Mouse (Mus musculus): Measurements from ENCODE around the gene Peli2. TPM values are rescaled to one million over a fixed set of nuclear protein-coding genes. Genes with fewer than 3 reads are reported as not detected.
A peak's percentile ranks its signal among the peaks of the same experiment; 100 is the strongest.

The Peli2 gene
- polyA plus RNA-seq, 1 experiment from 2014 or later, result 3.5 TPM

DNA sequence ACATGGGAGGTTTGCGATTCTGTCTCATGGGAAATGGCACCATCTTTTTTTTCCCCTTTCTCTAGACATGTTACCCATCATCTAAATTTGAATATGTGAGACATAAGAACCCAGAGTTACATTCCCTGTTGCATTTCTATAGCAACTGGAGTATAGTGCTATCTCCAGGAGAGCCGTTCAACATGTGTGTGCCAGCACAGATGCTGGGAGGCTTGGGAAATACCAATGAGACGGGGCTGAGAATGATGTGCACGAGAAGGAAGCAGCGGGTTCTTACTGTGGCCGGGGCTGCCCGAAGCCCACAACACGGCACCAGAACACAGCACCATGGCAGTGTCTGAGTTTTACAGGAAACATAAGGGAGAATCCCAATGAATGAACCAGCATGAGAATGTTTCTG lies 29.5 kb upstream of the Peli2 start:
- Histone ChIP-seq H3K9ac (ENCODE audit: low read depth, low read length) (no peak overlapping the region), H3K36me3 (ENCODE audit: control insufficient read depth, insufficient read depth, low read length) (no peaks in the 10 kb centered on the region), H3K4me3 (ENCODE audit: low read length) (no peak overlapping the region), H3K27me3 (replicated peaks; ENCODE audit: control insufficient read depth, insufficient read depth, low read length) (no peaks in the 10 kb centered on the region), H3K4me1 (ENCODE audit: control insufficient read depth, insufficient read depth, low read length) (no peaks in the 10 kb centered on the region), H3K4me2 (ENCODE audit: low read depth, low read length) (no peak overlapping the region), H3K27ac (ENCODE audit: low read length) (no peak overlapping the region), H3K9me3 (ENCODE audit: control insufficient read depth, low read length) (no peaks in the 10 kb centered on the region)
- no peak for ATAC-seq
- 86% methylated on average over 8 of the region's 8 CpGs for WGBS

DNA sequence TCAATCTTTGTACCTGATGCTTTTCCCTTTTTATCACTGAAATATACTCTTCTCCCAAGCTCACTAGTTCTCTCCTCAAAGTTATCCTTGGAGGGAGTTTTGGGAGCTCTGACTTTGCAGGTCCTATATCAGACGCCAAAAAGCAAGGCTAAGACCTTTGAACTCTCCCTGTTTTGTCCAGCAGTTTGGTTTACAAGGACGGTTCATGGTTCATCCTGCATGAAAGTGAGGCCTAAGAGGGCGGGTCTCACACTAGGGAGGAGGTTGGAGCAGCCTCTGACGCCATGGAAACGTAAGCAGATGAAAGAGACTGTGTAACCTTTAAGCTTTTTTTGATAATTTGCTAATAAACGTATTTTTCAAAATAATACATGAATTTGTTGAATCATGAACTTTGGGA lies 22.4 kb upstream of the Peli2 start:
- ATAC-seq, result no peak
- Histone ChIP-seq H3K9me3 (ENCODE audit: control insufficient read depth, low read length) (no peaks in the 10 kb centered on the region), H3K4me3 (ENCODE audit: low read length) (no peak overlapping the region), H3K27me3 (replicated peaks; ENCODE audit: control insufficient read depth, insufficient read depth, low read length) (no peaks in the 10 kb centered on the region), H3K36me3 (ENCODE audit: control insufficient read depth, insufficient read depth, low read length) (no peaks in the 10 kb centered on the region), H3K9ac (ENCODE audit: low read depth, low read length) (no peak overlapping the region), H3K4me1 (ENCODE audit: control insufficient read depth, insufficient read depth, low read length) (no peaks in the 10 kb centered on the region), H3K27ac (ENCODE audit: low read length) (no peak overlapping the region), H3K4me2 (ENCODE audit: low read depth, low read length) (no peak overlapping the region)
- WGBS, result 51% methylated on average over 6 of the region's 6 CpGs

DNA sequence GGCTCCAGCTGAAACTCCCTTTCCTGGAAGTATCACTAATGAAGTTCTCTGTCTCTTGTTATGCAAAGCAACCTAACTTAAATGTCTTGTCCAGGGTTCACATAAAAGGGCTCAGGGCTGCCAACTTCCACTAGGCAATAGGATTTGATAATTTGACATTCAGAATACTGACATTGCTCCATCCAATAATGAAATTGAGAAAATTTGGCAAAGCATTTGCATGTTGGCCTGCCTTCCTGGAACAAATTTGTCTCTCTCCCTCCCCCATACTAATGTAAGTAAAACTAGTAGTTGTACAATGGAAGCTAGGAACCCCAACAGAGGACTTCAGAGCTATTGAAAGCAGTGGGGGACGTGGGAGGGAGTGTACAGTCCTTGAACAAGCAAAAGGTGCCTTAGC lies 21.3 kb upstream of the Peli2 start:
- no peak overlapping the region for H3K4me3 ChIP-seq (ENCODE audit: low read length)
- no peaks in the 10 kb centered on the region for H3K9me3 ChIP-seq (ENCODE audit: control insufficient read depth, low read length)
- H3K4me2 ChIP-seq (ENCODE audit: low read depth, low read length), result no peak overlapping the region
- H3K27ac ChIP-seq (ENCODE audit: low read length), result no peak overlapping the region
- no peak for ATAC-seq
- H3K4me1 ChIP-seq (ENCODE audit: control insufficient read depth, insufficient read depth, low read length), result no peaks in the 10 kb centered on the region
- H3K27me3 ChIP-seq (replicated peaks; ENCODE audit: control insufficient read depth, insufficient read depth, low read length), result no peaks in the 10 kb centered on the region
- WGBS, result 45% methylated on average over 1 of the region's 1 CpGs
- H3K9ac ChIP-seq (ENCODE audit: low read depth, low read length), result no peak overlapping the region
- no peaks in the 10 kb centered on the region for H3K36me3 ChIP-seq (ENCODE audit: control insufficient read depth, insufficient read depth, low read length)

DNA sequence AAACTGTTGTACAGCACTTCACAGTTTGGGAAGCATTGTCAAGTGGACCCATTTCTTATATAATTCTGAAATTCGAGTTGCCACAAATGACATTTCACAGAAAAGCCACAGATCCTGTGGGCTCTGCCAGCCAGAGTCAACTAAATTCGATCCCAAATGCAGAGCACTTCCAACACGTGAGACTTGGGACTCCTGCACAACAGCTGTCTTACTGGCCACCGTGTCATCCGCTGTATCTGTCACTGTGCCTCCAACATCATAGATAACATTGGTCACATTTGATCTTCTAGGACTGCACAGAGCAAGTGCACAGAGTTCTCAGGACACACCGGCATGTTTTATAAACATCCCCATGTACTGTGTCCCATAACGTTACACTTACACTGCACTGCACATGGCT lies 14.2 kb upstream of the Peli2 start:
- H3K4me3 ChIP-seq (ENCODE audit: low read length), result no peak overlapping the region
- 79% methylated on average over 7 of the region's 7 CpGs for WGBS
- no peak overlapping the region for H3K9ac ChIP-seq (ENCODE audit: low read depth, low read length)
- H3K36me3 ChIP-seq (ENCODE audit: control insufficient read depth, insufficient read depth, low read length), result no peaks in the 10 kb centered on the region
- no peaks in the 10 kb centered on the region for H3K4me1 ChIP-seq (ENCODE audit: control insufficient read depth, insufficient read depth, low read length)
- H3K27ac ChIP-seq (ENCODE audit: low read length), result no peak overlapping the region
- no peaks in the 10 kb centered on the region for H3K9me3 ChIP-seq (ENCODE audit: control insufficient read depth, low read length)
- no peaks in the 10 kb centered on the region for H3K27me3 ChIP-seq (replicated peaks; ENCODE audit: control insufficient read depth, insufficient read depth, low read length)
- ATAC-seq, result no peak
- no peak overlapping the region for H3K4me2 ChIP-seq (ENCODE audit: low read depth, low read length)

DNA sequence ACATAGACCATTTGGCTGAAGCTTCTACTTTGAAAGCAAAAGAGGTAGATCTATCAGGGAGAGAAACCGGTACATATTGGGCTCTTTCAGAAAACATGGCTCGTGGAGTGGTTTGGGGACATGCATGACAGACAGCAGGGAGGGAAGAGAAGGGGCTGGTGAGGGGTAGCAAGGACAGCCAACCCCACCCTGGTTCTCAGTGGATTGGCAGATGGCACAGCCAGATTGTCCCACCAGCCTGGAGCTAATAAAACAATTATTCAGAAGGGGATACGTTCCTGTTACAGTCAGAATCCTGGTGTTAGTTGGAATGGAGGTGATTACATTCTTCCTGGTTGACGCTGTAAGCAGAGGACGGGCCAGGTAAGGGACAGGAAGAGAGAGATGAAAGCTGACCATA lies 2.6 kb upstream of the Peli2 start:
- no peaks in the 10 kb centered on the region for H3K36me3 ChIP-seq (ENCODE audit: control insufficient read depth, insufficient read depth, low read length)
- H3K9ac ChIP-seq (ENCODE audit: low read depth, low read length), result no peak overlapping the region
- H3K9me3 ChIP-seq (ENCODE audit: control insufficient read depth, low read length), result no peaks in the 10 kb centered on the region
- H3K4me3 ChIP-seq (ENCODE audit: low read length), result no peak overlapping the region
- no peaks in the 10 kb centered on the region for H3K27me3 ChIP-seq (replicated peaks; ENCODE audit: control insufficient read depth, insufficient read depth, low read length)
- peaks cover 3% of the 10 kb centered on the region; the same call in 1 of the 2 replicates for H3K4me1 ChIP-seq (ENCODE audit: control insufficient read depth, insufficient read depth, low read length)
- no peak overlapping the region for H3K27ac ChIP-seq (ENCODE audit: low read length)
- 68% methylated on average over 5 of the region's 5 CpGs for WGBS
- H3K4me2 ChIP-seq (ENCODE audit: low read depth, low read length), result no peak overlapping the region
- no peak for ATAC-seq

DNA sequence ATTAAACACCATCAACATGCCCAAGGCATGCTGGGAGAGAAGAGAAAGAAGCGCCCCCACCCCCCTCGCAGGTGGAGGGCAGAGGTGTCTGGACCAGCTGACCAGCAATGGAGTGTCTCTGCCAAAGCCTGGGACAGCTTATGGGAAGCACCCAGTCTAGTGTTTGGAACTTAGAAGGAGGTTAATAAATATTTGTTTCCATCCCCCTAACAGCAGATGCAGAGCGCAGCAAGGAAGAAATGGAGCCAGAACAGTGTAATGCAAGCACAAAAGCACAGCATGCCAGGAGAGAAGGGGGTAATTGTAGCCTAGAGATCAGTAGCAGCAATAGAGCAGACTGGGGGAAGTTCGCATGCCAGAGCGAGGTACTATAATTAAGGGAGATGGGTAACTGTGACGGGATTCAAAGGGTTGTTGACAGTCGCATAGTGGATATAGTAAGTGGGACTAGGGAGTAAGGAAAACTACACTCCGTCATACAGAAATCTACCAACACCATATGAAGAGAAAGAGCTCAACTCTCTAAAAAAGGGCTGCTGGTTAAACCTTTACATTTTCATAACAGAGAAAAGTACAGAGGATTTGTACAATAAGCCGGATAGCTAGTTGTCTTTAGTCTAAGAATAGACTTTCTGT lies 1.5 kb upstream of the Peli2 start:
- Histone ChIP-seq H3K9me3 (ENCODE audit: control insufficient read depth, low read length) (no peaks in the 10 kb centered on the region), H3K4me2 (ENCODE audit: low read depth, low read length) (peak overlapping the region; percentile 20; the same call in 1 of the 2 replicates), H3K4me1 (ENCODE audit: control insufficient read depth, insufficient read depth, low read length) (peaks cover 5% of the 10 kb centered on the region; the same call in 1 of the 2 replicates), H3K4me3 (ENCODE audit: low read length) (no peak overlapping the region), H3K27ac (ENCODE audit: low read length) (no peak overlapping the region), H3K36me3 (ENCODE audit: control insufficient read depth, insufficient read depth, low read length) (no peaks in the 10 kb centered on the region), H3K9ac (ENCODE audit: low read depth, low read length) (no peak overlapping the region), H3K27me3 (replicated peaks; ENCODE audit: control insufficient read depth, insufficient read depth, low read length) (no peaks in the 10 kb centered on the region)
- WGBS, result 21% methylated on average over 9 of the region's 9 CpGs
- no peak for ATAC-seq

DNA sequence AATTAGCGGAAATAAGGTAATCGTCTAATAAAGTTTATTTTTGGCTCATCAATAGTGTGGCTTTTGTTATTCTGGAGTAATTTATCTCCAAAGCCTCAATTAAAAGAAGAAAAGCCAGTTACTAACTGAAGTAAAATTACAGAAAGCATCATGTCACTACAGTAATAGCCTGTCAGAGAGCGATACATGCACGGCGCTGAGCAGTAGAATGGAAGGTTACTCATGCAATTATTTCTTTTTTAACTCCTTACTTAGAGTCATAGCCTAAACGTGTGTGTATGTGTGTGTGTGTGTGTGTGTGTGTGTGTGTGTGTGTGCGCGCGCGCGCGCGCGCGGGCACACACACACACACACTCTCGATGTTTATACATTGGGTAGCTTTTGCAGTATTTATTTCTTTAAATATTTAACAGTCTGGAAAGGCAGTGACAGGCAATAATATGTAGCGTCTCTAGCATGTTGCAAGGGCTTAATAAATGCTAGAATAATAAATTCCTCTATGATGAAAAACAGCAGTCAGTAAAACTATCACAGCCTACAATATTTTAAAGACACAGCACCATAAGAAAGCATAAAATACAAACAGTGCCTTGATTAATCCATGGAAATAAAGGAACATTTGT lies 864 bp upstream of the Peli2 start:
- 10% methylated on average over 17 of the region's 17 CpGs for WGBS
- Histone ChIP-seq H3K4me3 (ENCODE audit: low read length) (peak overlapping the region; percentile 31), H3K36me3 (ENCODE audit: control insufficient read depth, insufficient read depth, low read length) (no peaks in the 10 kb centered on the region), H3K4me2 (ENCODE audit: low read depth, low read length) (peak overlapping the region; percentile 84), H3K4me1 (ENCODE audit: control insufficient read depth, insufficient read depth, low read length) (peaks cover 9% of the 10 kb centered on the region; the same call in 1 of the 2 replicates), H3K9me3 (ENCODE audit: control insufficient read depth, low read length) (no peaks in the 10 kb centered on the region), H3K27me3 (replicated peaks; ENCODE audit: control insufficient read depth, insufficient read depth, low read length) (no peaks in the 10 kb centered on the region), H3K9ac (ENCODE audit: low read depth, low read length) (no peak overlapping the region), H3K27ac (ENCODE audit: low read length) (no peak overlapping the region)
- ATAC-seq, result no peak

DNA sequence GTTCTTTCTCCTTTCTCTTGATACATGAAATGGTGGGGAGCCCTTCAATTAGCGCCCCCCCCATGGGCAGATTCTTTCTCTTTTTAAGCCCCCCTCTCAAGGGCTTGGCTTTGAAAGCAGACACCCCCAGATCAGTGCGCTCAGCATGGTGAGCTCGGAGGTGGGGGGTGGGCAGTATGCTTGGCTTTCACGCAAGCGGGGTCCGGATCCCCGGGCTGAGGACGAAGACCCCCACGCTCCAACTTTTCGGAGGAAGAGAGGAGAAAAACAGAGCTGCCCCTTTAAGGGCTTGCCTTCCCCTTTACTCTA lies 226 bp upstream of the Peli2 start:
- H3K4me3 ChIP-seq (ENCODE audit: low read length), result peak overlapping the region; percentile 84
- peak overlapping the region; percentile 75 for H3K9ac ChIP-seq (ENCODE audit: low read depth, low read length)
- WGBS, result 0% methylated on average over 10 of the region's 10 CpGs
- H3K27me3 ChIP-seq (replicated peaks; ENCODE audit: control insufficient read depth, insufficient read depth, low read length), result no peaks in the 10 kb centered on the region
- H3K4me2 ChIP-seq (ENCODE audit: low read depth, low read length), result peak overlapping the region; percentile 84
- H3K9me3 ChIP-seq (ENCODE audit: control insufficient read depth, low read length), result no peaks in the 10 kb centered on the region
- ATAC-seq, result no peak
- no peak overlapping the region; the same call in 1 of the 2 replicates for H3K27ac ChIP-seq (ENCODE audit: low read length)
- H3K4me1 ChIP-seq (ENCODE audit: control insufficient read depth, insufficient read depth, low read length), result peaks cover 9% of the 10 kb centered on the region; the same call in 1 of the 2 replicates
- H3K36me3 ChIP-seq (ENCODE audit: control insufficient read depth, insufficient read depth, low read length), result no peaks in the 10 kb centered on the region

DNA sequence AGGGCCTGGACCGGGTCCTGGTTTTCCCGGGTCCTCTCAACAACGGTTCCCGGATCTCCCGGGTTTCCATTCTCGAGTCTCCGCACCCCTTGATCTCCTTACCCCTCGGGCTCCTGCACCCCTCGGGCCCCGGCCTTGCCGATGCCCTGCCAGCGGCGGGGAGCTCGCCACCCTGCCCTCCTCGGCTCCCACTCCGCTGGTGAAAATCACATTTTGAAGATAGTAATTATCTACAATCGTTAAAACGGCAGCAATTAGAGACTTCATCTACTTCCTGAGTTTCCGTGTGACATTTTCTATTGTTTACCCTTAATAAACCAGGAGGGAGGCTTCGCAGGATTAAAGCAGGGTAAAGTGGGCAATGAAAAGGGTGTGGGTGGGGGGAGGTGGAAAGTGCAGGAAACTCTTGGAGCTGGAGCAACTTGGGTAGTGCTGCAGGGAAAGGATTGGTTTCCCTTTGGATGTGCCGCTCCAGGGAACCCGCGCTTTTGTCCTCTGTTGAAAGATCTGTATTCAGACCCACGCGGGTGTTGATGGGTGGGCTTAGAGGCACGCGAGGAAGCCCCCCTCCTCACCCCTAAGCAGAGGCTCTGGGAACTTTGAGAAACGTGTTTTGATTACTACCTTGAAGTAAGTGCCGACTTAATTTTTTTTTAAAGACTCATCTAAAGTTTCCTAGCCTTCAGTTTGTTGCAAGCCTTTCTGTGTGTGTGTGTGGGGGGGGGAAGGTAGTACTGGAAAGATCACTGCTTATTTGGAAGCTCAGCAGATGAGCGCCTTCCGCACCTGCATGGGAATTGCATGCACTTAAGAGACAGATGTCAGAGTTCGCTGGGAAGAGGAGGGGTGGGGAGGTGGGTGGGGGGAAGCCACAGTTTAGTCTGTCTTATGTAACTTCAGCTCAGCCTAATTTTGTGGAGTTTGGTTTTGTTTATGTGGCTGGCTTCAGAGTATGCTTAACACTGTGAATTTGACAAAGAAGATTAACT lies 1.2 kb downstream of the Peli2 start:
- Histone ChIP-seq H3K9me3 (ENCODE audit: control insufficient read depth, low read length) (no peaks in the 10 kb centered on the region), H3K4me2 (ENCODE audit: low read depth, low read length) (peak overlapping the region; percentile 84), H3K9ac (ENCODE audit: low read depth, low read length) (peak overlapping the region; percentile 75), H3K27ac (ENCODE audit: low read length) (peak overlapping the region; percentile 78), H3K27me3 (replicated peaks; ENCODE audit: control insufficient read depth, insufficient read depth, low read length) (no peaks in the 10 kb centered on the region), H3K4me3 (ENCODE audit: low read length) (peak overlapping the region; percentile 84), H3K4me1 (ENCODE audit: control insufficient read depth, insufficient read depth, low read length) (peaks cover 9% of the 10 kb centered on the region; the same call in 1 of the 2 replicates), H3K36me3 (ENCODE audit: control insufficient read depth, insufficient read depth, low read length) (no peaks in the 10 kb centered on the region)
- under 1% methylated on average over 32 of the region's 32 CpGs for WGBS
- peak; percentile 34 for ATAC-seq

All from intestine, embryonic 16.5 days (tissue).